8 mouse cellular contexts compared by ENCODE assay signal in the genomic region with DNA sequence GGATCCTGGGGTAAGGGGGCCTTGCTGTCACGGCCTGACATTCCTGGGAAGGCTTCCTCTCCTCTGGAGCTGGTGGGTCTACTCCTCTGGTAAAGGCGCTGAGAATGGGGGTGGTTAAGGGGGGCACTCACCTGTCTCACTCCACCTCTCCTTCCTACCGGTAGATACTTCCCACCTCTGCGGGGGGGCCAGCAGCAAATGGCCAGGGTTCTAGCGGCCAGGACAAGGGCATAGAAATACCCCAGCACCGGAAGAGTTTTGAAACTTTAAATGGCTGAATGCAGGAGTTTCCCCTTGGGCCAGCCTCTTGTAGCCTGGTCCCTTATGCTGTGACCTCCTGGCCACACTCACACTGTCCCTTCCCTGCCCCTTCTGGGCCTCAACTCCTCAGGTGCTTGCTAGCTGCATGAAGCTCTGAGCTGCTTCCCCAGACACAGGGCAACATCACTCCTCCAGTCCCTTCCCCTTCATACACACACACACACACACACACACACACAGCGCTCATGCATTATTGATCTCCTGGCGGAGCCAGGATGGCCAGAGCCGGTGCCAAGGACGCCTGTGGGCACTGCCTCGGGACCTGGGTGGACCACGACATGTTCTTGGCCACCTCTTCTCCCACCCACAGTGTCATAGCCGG. TPM values are rescaled to one million over a fixed set of nuclear protein-coding genes. Genes with fewer than 3 reads are reported as not detected.
DNase-seq lines count a peak whose midpoint lies in the region; ATAC-seq lines count a peak whose summit lies in the region.

No protein-coding gene starts in this region.

- ATAC-seq in CD4-positive, CD25-positive, alpha-beta regulatory T cell, adult 4 months: no peak
- ATAC-seq in lung, embryonic 15.5 days (ENCODE audit: borderline replicate concordance, extremely low read depth, low FRiP score, low TSS enrichment): no peak
- ATAC-seq in hindbrain, embryonic 15.5 days (ENCODE audit: low FRiP score, low read depth): peak; percentile 7; the same call in 1 of the 2 replicates
- no peak; the same call in 1 of the 2 replicates for ATAC-seq in midbrain, embryonic 14.5 days (ENCODE audit: low FRiP score, low TSS enrichment)

- peak; percentile 24 for DNase-seq in CD4-positive, CD25-positive, alpha-beta regulatory T cell, adult 2 months (ENCODE audit: low read depth, low spot score)
- DNase-seq in lung, postnatal 25 days (ENCODE audit: low spot score): no peak
- peak; percentile 37 for DNase-seq in midbrain, embryonic 14.5 days
- no peak for DNase-seq in adipocyte (ENCODE audit: low spot score)
- DNase-seq in urinary bladder, postnatal 36 days (ENCODE audit: low spot score in 2 of 2): no peak

- peak overlapping the region; percentile 89 for H3K4me2 ChIP-seq in lung, embryonic 15.5 days
- peak overlapping the region; percentile 96 for H3K4me2 ChIP-seq in hindbrain, embryonic 15.5 days
- peak overlapping the region; percentile 94 for H3K4me2 ChIP-seq in midbrain, embryonic 14.5 days (ENCODE audit: low read length)

- H3K27ac ChIP-seq in lung, embryonic 15.5 days: peak overlapping the region; percentile 54
- H3K27ac ChIP-seq in hindbrain, embryonic 15.5 days (replicated peaks): peak overlapping the region; percentile 73
- H3K27ac ChIP-seq in midbrain, embryonic 14.5 days (replicated peaks; ENCODE audit: low read depth, low read length): peak overlapping the region; percentile 52

- peaks cover 48% of the 10 kb centered on the region for H3K36me3 ChIP-seq in lung, embryonic 15.5 days
- H3K36me3 ChIP-seq in hindbrain, embryonic 15.5 days: peaks cover 36% of the 10 kb centered on the region
- peaks cover 46% of the 10 kb centered on the region for H3K36me3 ChIP-seq in midbrain, embryonic 14.5 days (ENCODE audit: control insufficient read depth, insufficient read depth, low read length)

- H3K4me1 ChIP-seq in lung, embryonic 15.5 days: peaks cover 25% of the 10 kb centered on the region
- peaks cover 25% of the 10 kb centered on the region for H3K4me1 ChIP-seq in hindbrain, embryonic 15.5 days (replicated peaks)
- H3K4me1 ChIP-seq in midbrain, embryonic 14.5 days (ENCODE audit: control insufficient read depth, insufficient read depth, low read length): peaks cover 14% of the 10 kb centered on the region

- no peaks in the 10 kb centered on the region for H3K27me3 ChIP-seq in lung, embryonic 15.5 days
- no peaks in the 10 kb centered on the region for H3K27me3 ChIP-seq in hindbrain, embryonic 15.5 days
- H3K27me3 ChIP-seq in midbrain, embryonic 14.5 days (ENCODE audit: control insufficient read depth, insufficient read depth, low read length): no peaks in the 10 kb centered on the region

- peak overlapping the region; percentile 70 for H3K4me3 ChIP-seq in lung, embryonic 15.5 days
- peak overlapping the region; percentile 70 for H3K4me3 ChIP-seq in hindbrain, embryonic 15.5 days
- H3K4me3 ChIP-seq in midbrain, embryonic 14.5 days (replicated peaks; ENCODE audit: low read depth, low read length): peak overlapping the region; percentile 64

- H3K9ac ChIP-seq in lung, embryonic 15.5 days: peak overlapping the region; percentile 67
- peak overlapping the region; percentile 79 for H3K9ac ChIP-seq in hindbrain, embryonic 15.5 days
- H3K9ac ChIP-seq in midbrain, embryonic 14.5 days (replicated peaks; ENCODE audit: low read length): peak overlapping the region; percentile 78

- 18% methylated on average over 13 of the region's 13 CpGs for WGBS in lung, embryonic 15.5 days
- WGBS in hindbrain, embryonic 15.5 days: 23% methylated on average over 13 of the region's 13 CpGs
- 16% methylated on average over 13 of the region's 13 CpGs for WGBS in midbrain, embryonic 14.5 days

- no peaks in the 10 kb centered on the region for H3K9me3 ChIP-seq in lung, embryonic 15.5 days
- H3K9me3 ChIP-seq in hindbrain, embryonic 15.5 days: no peaks in the 10 kb centered on the region
- no peaks in the 10 kb centered on the region for H3K9me3 ChIP-seq in midbrain, embryonic 14.5 days (ENCODE audit: control insufficient read depth, low read length)

RNA-seq across cellular contexts. Expression of a gene that starts 0.6 kb away (rescaled TPM):
- polyA plus RNA-seq in CD4-positive, CD25-positive, alpha-beta regulatory T cell, adult 4 months (2017; shearing (Covaris generic)): 10 to 100 TPM; 24.9 to 46.4 TPM
- 10.3 and 11.7 TPM in 2 replicates for polyA plus RNA-seq in lung, embryonic 15.5 days (2015; fragmentation: Nextera tagmentation; extraction: Ambion mirVana)
- 12.1 and 12.2 TPM in 2 replicates for polyA plus RNA-seq in hindbrain, embryonic 15.5 days (2015; fragmentation: Nextera tagmentation; extraction: Ambion mirVana)
- 7.8 and 8.9 TPM in 2 replicates for polyA plus RNA-seq in midbrain, embryonic 14.5 days (2014; fragmentation: Nextera tagmentation; extraction: Ambion mirVana)

RNA-seq across cellular contexts. Expression of a gene that starts 9.7 kb away (rescaled TPM):
- polyA plus RNA-seq in CD4-positive, CD25-positive, alpha-beta regulatory T cell, adult 4 months (2017; shearing (Covaris generic)): 10 to 100 TPM; 60.9 to 82.9 TPM
- polyA plus RNA-seq in lung, embryonic 15.5 days (2015; fragmentation: Nextera tagmentation; extraction: Ambion mirVana): 79.4 and 85.2 TPM in 2 replicates
- 62.2 and 63.9 TPM in 2 replicates for polyA plus RNA-seq in hindbrain, embryonic 15.5 days (2015; fragmentation: Nextera tagmentation; extraction: Ambion mirVana)
- 54.2 and 62.2 TPM in 2 replicates for polyA plus RNA-seq in midbrain, embryonic 14.5 days (2014; fragmentation: Nextera tagmentation; extraction: Ambion mirVana)

RNA-seq across cellular contexts. Expression of a gene that starts 9.9 kb away (rescaled TPM):
- not detected for polyA plus RNA-seq in CD4-positive, CD25-positive, alpha-beta regulatory T cell, adult 4 months (2017; shearing (Covaris generic))
- polyA plus RNA-seq in lung, embryonic 15.5 days (2015; fragmentation: Nextera tagmentation; extraction: Ambion mirVana): 3.7 and 5.9 TPM in 2 replicates
- 3.3 and 3.6 TPM in 2 replicates for polyA plus RNA-seq in hindbrain, embryonic 15.5 days (2015; fragmentation: Nextera tagmentation; extraction: Ambion mirVana)
- polyA plus RNA-seq in midbrain, embryonic 14.5 days (2014; fragmentation: Nextera tagmentation; extraction: Ambion mirVana): 2.3 and 3.0 TPM in 2 replicates

RNA-seq across cellular contexts. Expression of a gene that starts 21.3 kb away (rescaled TPM):
- polyA plus RNA-seq in CD4-positive, CD25-positive, alpha-beta regulatory T cell, adult 4 months (2017; shearing (Covaris generic)): 10 to 100 TPM in 1 of 2 experiments, 1 to 10 TPM in 1; 7.3 to 14.8 TPM
- 31.2 and 31.9 TPM in 2 replicates for polyA plus RNA-seq in lung, embryonic 15.5 days (2015; fragmentation: Nextera tagmentation; extraction: Ambion mirVana)
- 14.5 and 15.1 TPM in 2 replicates for polyA plus RNA-seq in hindbrain, embryonic 15.5 days (2015; fragmentation: Nextera tagmentation; extraction: Ambion mirVana)
- polyA plus RNA-seq in midbrain, embryonic 14.5 days (2014; fragmentation: Nextera tagmentation; extraction: Ambion mirVana): 11.3 and 15.6 TPM in 2 replicates

RNA-seq across cellular contexts. Expression of a gene that starts 37.9 kb away (rescaled TPM):
- 1 to 10 TPM; 1.7 to 3.0 TPM for polyA plus RNA-seq in CD4-positive, CD25-positive, alpha-beta regulatory T cell, adult 4 months (2017; shearing (Covaris generic))
- polyA plus RNA-seq in lung, embryonic 15.5 days (2015; fragmentation: Nextera tagmentation; extraction: Ambion mirVana): 0.72 and 0.98 TPM in 2 replicates
- polyA plus RNA-seq in hindbrain, embryonic 15.5 days (2015; fragmentation: Nextera tagmentation; extraction: Ambion mirVana): 0.43 and 0.62 TPM in 2 replicates
- polyA plus RNA-seq in midbrain, embryonic 14.5 days (2014; fragmentation: Nextera tagmentation; extraction: Ambion mirVana): 0.15 TPM in 1 of 2 replicates, not detected in the other

Comparison
In these comparisons a context has a peak if more than half of its experiments do, and no peak if none do; other contexts are left out.
1. DNase-seq: peak in CD4-positive, CD25-positive, alpha-beta regulatory T cell, adult 2 months (single experiment) and midbrain, embryonic 14.5 days (single experiment); none in lung, postnatal 25 days (single experiment), adipocyte (single experiment) and urinary bladder, postnatal 36 days (0 of 2).
2. Peak in every context shown above with its lines, with median percentiles within 50 percentile points of each other: H3K27ac ChIP-seq, H3K4me2 ChIP-seq, H3K4me3 ChIP-seq and H3K9ac ChIP-seq.